Mouse (Mus musculus) erythroid progenitor cell, adult 5-6 weeks (primary cell): Measurements from ENCODE around the gene Rd3. TPM values are rescaled to one million over a fixed set of nuclear protein-coding genes. Genes with fewer than 3 reads are reported as not detected.

Experiments
- total RNA-seq, 2 experiments: library from RNA; stranded (forward) in 1 of 2; stranded (reverse) in 1 of 2; fragments of 150-400 nt in 1 of 2; fragments of 186-747, 209-891 nt in 1 of 2; gene quantifications; 2 replicates each; pipeline versions ENCODE4 v1.2.3 to v1.2.4; 2015 to 2017; ENCODE audit warnings: low replicate concordance in 2 of 2

The Rd3 gene
- total RNA-seq, 2 experiments from 2014 or later = not detected

Other genes with a start within 250 kb of the Rd3 start
- 98.4 and 116 TPM in 2 replicates for gene Nek2, start 155.9 kb upstream of the Rd3 start, total RNA-seq (2015; ENCODE audit: low replicate concordance)
- 213 and 225 TPM in 2 replicates for gene Nek2, start 155.9 kb upstream of the Rd3 start, total RNA-seq (2017; ENCODE audit: low replicate concordance)
- 12.6 and 16.6 TPM in 2 replicates for gene Slc30a1, start 70.6 kb upstream of the Rd3 start, total RNA-seq (2015; ENCODE audit: low replicate concordance)
- gene Slc30a1, start 70.6 kb upstream of the Rd3 start, total RNA-seq (2017; ENCODE audit: low replicate concordance) = 13.2 and 21.7 TPM in 2 replicates
- gene Traf5, start 115.2 kb downstream of the Rd3 start, total RNA-seq (2015; ENCODE audit: low replicate concordance) = 6.1 and 16.3 TPM in 2 replicates
- 9.1 and 16.4 TPM in 2 replicates for gene Traf5, start 115.2 kb downstream of the Rd3 start, total RNA-seq (2017; ENCODE audit: low replicate concordance)
- 37.5 and 56.2 TPM in 2 replicates for gene Rcor3, start 160.7 kb downstream of the Rd3 start, total RNA-seq (2015; ENCODE audit: low replicate concordance)
- 29.3 and 63.0 TPM in 2 replicates for gene Rcor3, start 160.7 kb downstream of the Rd3 start, total RNA-seq (2017; ENCODE audit: low replicate concordance)
- gene Kcnh1, start 213.4 kb downstream of the Rd3 start, total RNA-seq (2015; ENCODE audit: low replicate concordance) = not detected in 2 replicates
- not detected in 2 replicates for gene Kcnh1, start 213.4 kb downstream of the Rd3 start, total RNA-seq (2017; ENCODE audit: low replicate concordance)